Mouse (Mus musculus): ENCODE data around the gene Cmbl. TPM values are rescaled to one million over a fixed set of nuclear protein-coding genes. Genes with fewer than 3 reads are reported as not detected.

The Cmbl gene
- polyA plus RNA-seq, 1 experiment from 2014 or later = 0.98 TPM

DNA sequence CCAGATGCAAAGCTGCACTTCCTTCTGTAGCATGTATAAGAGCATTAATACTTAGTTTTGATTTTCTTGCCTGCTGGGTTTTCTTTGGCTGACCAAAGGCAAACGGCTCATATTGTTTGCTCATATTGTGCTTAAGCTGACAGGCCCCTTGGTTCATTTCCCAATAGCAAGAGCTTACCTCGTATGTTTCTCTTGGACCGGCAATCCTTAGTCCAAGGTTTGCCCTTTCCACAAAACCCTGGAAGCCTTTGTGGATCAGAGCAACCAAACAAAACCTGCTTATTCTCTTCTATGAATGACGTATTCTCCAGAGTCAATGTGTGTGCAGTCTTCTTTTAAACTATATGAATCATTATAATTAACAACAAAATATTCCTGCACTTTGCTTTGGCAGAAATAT, 14.8 kb upstream of the Cmbl start:
- Histone ChIP-seq H3K4me1 (peaks cover 6% of the 10 kb centered on the region), H3K9me3 (replicated peaks) (no peaks in the 10 kb centered on the region), H3K27me3 (ENCODE audit: low read depth, poor library complexity, severe bottlenecking) (no peaks in the 10 kb centered on the region), H3K27ac (no peak overlapping the region), H3K4me3 (no peak overlapping the region), H3K36me3 (no peaks in the 10 kb centered on the region)
- no peak for DNase-seq (ENCODE audit: low spot score)
- 91% methylated on average over 4 of the region's 4 CpGs for WGBS

DNA sequence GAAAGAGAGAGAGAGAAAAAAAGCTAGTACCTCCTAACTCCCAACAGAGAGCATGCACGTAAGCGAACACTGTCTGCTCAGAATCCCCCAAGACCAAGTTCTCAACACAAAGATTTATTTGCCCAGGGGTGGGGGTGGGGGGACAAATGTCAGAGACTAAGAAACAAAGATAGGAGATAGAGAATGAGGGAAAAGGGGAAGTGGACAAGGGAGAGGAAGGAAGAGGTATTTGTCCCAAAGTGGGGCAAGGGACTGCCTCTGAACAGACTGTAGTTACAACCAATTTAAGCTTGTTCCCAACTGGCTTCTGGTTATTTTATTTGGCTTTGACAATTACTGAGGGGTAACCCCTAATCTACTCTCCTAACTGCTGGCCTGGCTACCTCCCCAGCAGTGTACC, 10.3 kb upstream of the Cmbl start:
- no peak for DNase-seq (ENCODE audit: low spot score)
- Histone ChIP-seq H3K27me3 (ENCODE audit: low read depth, poor library complexity, severe bottlenecking) (no peaks in the 10 kb centered on the region), H3K4me1 (no peaks in the 10 kb centered on the region), H3K36me3 (no peaks in the 10 kb centered on the region), H3K9me3 (replicated peaks) (no peaks in the 10 kb centered on the region), H3K27ac (no peak overlapping the region), H3K4me3 (no peak overlapping the region)
- 95% methylated on average over 2 of the region's 2 CpGs for WGBS

DNA sequence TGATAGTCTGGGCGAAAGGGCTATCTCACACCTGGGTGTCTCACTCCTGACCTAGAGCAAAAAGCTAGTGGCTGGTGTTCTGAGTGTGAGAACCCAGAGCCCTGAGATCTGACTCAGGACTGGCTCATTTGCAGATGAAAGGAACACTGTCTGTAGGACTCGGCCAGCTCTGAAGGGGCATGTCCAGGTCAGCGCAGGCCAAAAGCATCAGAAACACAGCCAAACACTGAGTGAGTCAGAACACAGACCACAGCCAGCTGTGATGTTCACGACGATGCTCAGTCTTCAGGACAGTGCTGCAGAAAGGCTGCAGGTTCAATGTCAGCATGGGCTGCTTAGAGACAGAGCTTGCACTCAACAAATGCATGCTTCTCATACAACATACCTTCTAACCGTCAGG, 3.8 kb upstream of the Cmbl start:
- H3K9me3 ChIP-seq (replicated peaks) = no peaks in the 10 kb centered on the region
- no peaks in the 10 kb centered on the region for H3K36me3 ChIP-seq
- H3K4me3 ChIP-seq = no peak overlapping the region
- 0 out of 2 replicates have a peak, but pooled peaks cover 4% of the 10 kb centered on the region for H3K4me1 ChIP-seq
- H3K27me3 ChIP-seq (ENCODE audit: low read depth, poor library complexity, severe bottlenecking) = no peaks in the 10 kb centered on the region
- 82% methylated on average over 6 of the region's 6 CpGs for WGBS
- H3K27ac ChIP-seq = no peak overlapping the region
- no peak for DNase-seq (ENCODE audit: low spot score)

DNA sequence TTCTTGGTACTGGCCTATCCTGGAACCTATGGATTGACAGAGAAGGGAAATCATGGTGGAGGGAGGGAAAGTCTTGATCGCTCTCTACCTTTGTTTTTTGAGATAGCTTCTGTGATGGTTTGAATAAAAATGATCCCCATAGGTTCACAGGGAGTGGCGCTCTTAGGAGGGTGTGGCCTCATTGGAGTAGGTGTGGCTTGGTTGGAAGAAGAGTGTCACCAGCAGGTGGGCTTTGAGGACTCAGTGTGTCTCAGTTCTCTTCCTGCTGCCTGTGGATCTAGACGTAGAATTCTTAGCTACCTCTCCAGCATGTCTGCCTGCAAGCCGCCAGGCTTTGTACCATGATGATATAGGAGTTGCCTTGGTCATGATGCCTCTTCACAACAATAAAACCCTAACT, 3.2 kb upstream of the Cmbl start:
- H3K4me1 ChIP-seq = 0 out of 2 replicates have a peak, but pooled peaks cover 4% of the 10 kb centered on the region
- no peak overlapping the region for H3K27ac ChIP-seq
- 96% methylated on average over 4 of the region's 4 CpGs for WGBS
- no peaks in the 10 kb centered on the region for H3K27me3 ChIP-seq (ENCODE audit: low read depth, poor library complexity, severe bottlenecking)
- H3K9me3 ChIP-seq (replicated peaks) = no peaks in the 10 kb centered on the region
- no peak overlapping the region for H3K4me3 ChIP-seq
- no peak for DNase-seq (ENCODE audit: low spot score)
- H3K36me3 ChIP-seq = no peaks in the 10 kb centered on the region

DNA sequence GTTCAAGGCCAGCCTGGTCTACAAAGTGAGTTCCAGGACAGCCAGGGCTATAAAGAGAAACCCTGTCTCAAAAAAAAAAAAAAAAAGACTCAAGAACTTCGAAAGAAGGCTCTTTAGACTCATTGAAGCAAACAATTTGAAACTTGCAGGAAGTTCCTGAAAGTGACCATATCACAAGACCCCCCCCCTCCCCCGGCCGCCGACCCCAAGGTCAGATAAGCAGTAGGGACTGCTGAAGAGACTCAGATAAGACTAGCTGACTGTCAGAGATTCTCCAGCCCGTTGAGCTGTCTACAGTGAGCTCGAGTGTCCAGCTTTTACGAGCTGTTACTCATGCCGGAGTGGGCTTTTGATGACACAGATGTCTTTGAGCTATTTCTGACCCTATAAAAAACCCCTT, 2.3 kb upstream of the Cmbl start:
- DNase-seq (ENCODE audit: low spot score) = no peak
- no peak overlapping the region for H3K4me3 ChIP-seq
- 0 out of 2 replicates have a peak, but pooled peaks cover 4% of the 10 kb centered on the region for H3K4me1 ChIP-seq
- H3K27ac ChIP-seq = no peak overlapping the region
- H3K27me3 ChIP-seq (ENCODE audit: low read depth, poor library complexity, severe bottlenecking) = no peaks in the 10 kb centered on the region
- H3K9me3 ChIP-seq (replicated peaks) = no peaks in the 10 kb centered on the region
- H3K36me3 ChIP-seq = no peaks in the 10 kb centered on the region
- 66% methylated on average over 8 of the region's 8 CpGs for WGBS

DNA sequence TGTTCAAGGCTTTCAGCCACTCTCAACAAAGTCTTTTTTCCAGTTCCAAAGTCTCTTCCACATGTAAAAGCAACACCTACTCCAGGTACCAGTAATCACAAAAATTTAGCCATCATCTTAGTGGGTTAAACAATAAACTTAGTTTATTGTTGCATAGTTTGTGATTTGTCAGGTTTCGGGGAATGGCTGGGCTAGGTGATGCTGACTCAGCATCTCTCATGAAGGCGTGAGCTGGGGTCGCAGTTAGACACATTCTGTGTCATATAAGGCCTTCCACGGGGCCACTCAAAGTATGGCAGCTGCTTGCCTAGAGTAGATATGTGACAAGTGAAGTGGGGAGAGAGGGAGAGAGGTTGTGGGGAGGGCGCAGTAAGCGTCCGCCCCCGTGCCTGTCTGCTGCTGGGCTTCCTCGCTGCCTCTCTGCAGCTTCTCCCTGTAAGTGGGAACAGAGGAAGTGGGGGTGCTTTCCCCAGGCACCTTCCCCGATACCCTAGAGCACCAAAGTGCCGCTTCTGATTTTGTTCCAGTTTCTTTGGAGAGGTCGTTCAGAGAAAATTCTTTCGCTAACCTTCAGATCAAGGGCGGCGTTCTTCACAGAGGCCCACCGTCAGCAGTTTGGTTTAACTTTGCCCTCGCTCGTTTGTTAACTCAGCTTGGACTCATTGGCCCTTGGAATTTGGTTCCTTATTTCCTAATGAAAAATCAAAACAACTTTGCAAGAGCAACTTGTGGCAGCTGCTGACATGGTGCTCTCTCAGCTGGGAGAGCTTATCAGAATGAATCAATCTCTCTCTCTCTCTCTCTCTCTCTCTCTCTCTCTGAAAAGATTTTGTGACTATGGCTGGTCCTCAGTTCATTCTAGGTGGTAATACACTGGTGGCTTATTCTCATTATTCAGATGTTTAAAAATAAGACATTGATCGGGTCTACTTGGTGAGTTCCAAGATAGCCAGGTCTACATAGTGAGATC, 1.3 kb upstream of the Cmbl start:
- no peaks in the 10 kb centered on the region for H3K9me3 ChIP-seq (replicated peaks)
- DNase-seq (ENCODE audit: low spot score) = no peak
- no peak overlapping the region for H3K4me3 ChIP-seq
- peaks cover 11% of the 10 kb centered on the region for H3K4me1 ChIP-seq
- H3K27me3 ChIP-seq (ENCODE audit: low read depth, poor library complexity, severe bottlenecking) = no peaks in the 10 kb centered on the region
- no peak overlapping the region for H3K27ac ChIP-seq
- H3K36me3 ChIP-seq = no peaks in the 10 kb centered on the region
- WGBS = 76% methylated on average over 19 of the region's 19 CpGs

DNA sequence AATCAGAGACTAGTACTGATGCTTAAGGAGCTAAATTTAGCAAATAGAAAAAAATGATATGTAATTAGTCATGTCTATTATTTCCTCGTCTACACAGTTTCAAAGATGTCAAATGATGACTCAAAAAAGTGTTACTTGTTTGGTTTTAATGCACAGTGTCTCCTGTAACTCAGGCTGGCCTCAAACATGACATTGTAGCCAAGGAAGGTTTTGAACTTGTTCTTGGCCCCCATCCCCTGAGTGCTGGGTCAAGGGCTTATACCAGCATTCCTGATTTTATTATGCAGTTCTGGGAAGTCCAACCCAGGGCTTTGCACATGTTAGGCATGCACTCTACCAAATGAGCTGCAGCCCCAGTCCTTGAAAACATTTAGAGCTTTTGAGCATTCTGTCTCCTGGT, 597 bp downstream of the Cmbl start:
- 90% methylated on average over 1 of the region's 1 CpGs for WGBS

DNA sequence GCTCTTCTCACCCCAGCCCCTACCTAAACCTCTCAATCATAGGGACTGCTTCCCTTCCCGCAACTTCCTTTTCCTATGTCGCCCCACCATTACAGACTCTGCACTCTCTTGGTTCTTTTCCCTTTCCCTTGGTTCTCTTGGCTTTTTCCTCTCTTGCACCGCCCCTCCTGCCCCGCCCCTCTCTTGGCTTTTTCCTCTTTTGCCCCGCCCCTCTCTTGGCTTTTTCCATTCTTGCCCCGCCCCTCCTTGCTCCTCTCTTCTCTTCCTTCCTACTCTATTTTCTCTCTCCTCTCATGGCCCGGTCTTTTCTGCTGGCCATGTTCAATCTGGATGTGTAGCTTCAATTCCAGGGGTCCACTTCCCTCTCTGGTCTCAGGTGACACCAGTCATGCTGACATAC, 2.2 kb downstream of the Cmbl start:
- no peak overlapping the region for H3K4me3 ChIP-seq
- no peaks in the 10 kb centered on the region for H3K27me3 ChIP-seq (ENCODE audit: low read depth, poor library complexity, severe bottlenecking)
- no peak for DNase-seq (ENCODE audit: low spot score)
- WGBS = 71% methylated on average over 7 of the region's 7 CpGs
- H3K36me3 ChIP-seq = no peaks in the 10 kb centered on the region
- H3K9me3 ChIP-seq (replicated peaks) = no peaks in the 10 kb centered on the region
- H3K27ac ChIP-seq = no peak overlapping the region
- H3K4me1 ChIP-seq = peaks cover 12% of the 10 kb centered on the region

More for the DNA sequence above, 597 bp downstream of the Cmbl start:
- no peaks in the 10 kb centered on the region for H3K36me3 ChIP-seq
- peaks cover 12% of the 10 kb centered on the region for H3K4me1 ChIP-seq
- no peak overlapping the region for H3K4me3 ChIP-seq
- no peaks in the 10 kb centered on the region for H3K27me3 ChIP-seq (ENCODE audit: low read depth, poor library complexity, severe bottlenecking)
- DNase-seq (ENCODE audit: low spot score) = no peak
- H3K27ac ChIP-seq = no peak overlapping the region
- H3K9me3 ChIP-seq (replicated peaks) = no peaks in the 10 kb centered on the region

DNA sequence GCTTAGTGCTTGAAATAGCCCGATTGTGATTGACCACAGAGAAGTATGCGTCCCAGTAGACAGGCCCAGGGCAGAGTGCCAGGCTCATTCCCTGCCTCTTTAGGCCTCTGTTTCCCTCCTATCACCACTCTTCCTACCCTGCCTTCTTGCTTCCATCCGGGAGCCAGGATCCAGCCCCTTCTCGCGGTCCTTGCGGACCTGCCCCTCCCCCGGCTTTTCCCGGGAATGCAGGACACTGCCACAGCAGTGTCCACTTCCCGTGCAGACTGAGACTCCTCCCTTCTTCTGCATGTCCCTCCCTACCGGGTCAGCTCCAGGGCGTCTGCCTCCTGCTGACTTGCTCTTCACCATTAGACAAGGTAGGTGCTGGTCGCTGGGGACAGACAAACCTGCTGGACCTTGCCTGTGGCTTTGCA, 3.4 kb downstream of the Cmbl start:
- peaks cover 12% of the 10 kb centered on the region for H3K4me1 ChIP-seq
- H3K27ac ChIP-seq = peak overlapping the region; percentile 54; the same call in 1 of the 2 replicates
- no peaks in the 10 kb centered on the region for H3K27me3 ChIP-seq (ENCODE audit: low read depth, poor library complexity, severe bottlenecking)
- 18% methylated on average over 12 of the region's 12 CpGs for WGBS
- H3K36me3 ChIP-seq = no peaks in the 10 kb centered on the region
- DNase-seq (ENCODE audit: low spot score) = peak; percentile 43
- H3K9me3 ChIP-seq (replicated peaks) = no peaks in the 10 kb centered on the region
- H3K4me3 ChIP-seq = peak overlapping the region; percentile 14; the same call in 1 of the 2 replicates

DNA sequence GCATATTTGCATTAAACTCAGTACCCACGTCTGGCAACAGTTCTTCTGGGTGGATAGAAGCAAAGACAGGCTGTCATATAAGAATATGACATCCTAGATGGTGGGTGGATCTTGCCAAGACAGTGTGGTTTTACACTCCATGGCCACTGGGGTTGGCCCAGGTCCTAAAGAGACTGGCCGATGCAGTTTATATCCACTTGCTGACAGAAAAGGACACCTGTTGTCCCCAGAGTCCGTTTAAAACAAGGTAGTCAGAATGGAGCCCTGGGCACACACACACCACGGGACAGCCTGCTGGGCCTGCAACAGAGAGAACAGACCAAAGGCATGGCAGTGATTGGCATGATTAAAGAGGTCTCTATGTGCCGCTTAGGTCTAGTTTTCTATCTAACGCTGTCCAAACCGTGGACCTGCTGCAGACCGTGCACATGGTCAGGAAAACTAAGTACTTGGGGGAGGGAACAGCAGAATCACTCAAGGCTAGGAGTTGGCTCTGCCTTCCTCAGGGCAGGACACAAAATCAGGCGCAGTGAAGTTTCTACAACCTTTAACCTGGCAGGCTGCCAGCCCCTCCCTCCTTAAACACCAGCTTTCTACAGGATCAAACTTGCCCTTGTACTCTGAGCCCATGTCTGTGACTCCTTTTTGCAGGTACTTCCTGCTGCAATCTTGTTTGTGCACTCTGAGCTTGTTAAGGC, 4.3 kb downstream of the Cmbl start:
- no peaks in the 10 kb centered on the region for H3K9me3 ChIP-seq (replicated peaks)
- no peak overlapping the region for H3K27ac ChIP-seq
- H3K27me3 ChIP-seq (ENCODE audit: low read depth, poor library complexity, severe bottlenecking) = no peaks in the 10 kb centered on the region
- WGBS = 83% methylated on average over 9 of the region's 9 CpGs
- no peak overlapping the region for H3K4me3 ChIP-seq
- DNase-seq (ENCODE audit: low spot score) = no peak
- H3K36me3 ChIP-seq = no peaks in the 10 kb centered on the region
- peaks cover 8% of the 10 kb centered on the region for H3K4me1 ChIP-seq

DNA sequence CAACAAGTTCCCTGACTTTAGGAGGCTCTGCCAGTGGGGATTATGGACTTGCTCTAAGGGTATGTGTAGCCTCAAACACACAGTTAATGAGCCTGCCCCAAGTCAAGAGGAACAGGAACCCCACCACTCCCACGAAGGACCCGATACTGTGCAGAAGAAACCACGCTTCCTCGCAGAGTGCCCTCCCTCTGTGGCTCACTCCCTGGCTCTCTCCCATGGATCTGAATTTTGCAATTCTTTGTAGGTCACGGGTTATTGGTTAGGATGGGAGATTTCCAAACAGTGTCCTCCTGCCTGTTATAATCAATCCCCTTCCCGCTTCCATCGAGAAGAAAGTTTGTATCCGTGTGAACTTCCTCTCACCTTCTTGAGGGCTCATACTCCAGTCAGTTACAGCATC, 5.8 kb downstream of the Cmbl start:
- no peaks in the 10 kb centered on the region for H3K36me3 ChIP-seq
- 91% methylated on average over 8 of the region's 8 CpGs for WGBS

DNA sequence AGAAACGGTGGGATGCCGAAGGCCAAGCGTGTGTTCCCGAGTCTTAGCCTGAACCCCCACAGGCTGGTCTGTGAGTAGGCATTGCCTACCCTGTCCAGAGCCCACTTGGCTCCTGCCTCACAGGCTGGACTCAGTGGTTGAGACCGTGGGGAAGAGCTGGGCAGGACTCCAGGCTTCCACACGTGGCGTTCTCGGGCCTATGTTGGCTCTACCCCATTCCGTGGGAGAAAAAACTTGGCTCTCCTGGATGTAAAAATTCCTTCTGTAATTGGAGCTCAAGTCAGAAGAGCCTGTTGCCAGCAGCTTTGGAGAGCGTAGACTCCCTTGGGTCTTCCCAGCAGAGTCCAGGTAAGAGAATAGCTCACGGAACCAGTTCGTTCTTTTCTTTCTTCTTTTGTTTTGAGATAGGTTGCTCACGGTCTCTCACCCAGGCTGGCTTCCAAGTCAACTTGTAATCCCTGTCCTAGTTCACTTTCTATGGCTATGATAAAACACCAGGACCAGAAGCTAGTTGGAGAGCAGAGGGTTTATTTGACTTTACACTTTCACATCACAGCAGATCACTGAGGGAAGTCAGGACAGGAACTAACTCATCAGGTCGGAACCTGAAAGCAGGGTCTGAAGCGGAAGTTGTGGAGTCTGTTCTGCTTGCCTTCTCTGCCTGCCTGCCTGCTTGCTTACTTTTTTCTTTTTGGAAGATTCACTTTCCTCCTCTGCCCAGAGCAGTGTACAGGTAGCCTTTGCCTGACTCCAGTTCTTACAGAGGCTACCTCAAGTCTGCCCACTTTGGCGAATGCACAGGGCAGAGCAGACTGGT, 6.9 kb downstream of the Cmbl start:
- Histone ChIP-seq H3K9me3 (replicated peaks) (no peaks in the 10 kb centered on the region), H3K4me3 (no peak overlapping the region), H3K27me3 (ENCODE audit: low read depth, poor library complexity, severe bottlenecking) (no peaks in the 10 kb centered on the region), H3K27ac (no peak overlapping the region), H3K36me3 (no peaks in the 10 kb centered on the region), H3K4me1 (peaks cover 8% of the 10 kb centered on the region)
- no peak for DNase-seq (ENCODE audit: low spot score)
- 89% methylated on average over 16 of the region's 16 CpGs for WGBS

More for the DNA sequence above, 5.8 kb downstream of the Cmbl start:
- DNase-seq (ENCODE audit: low spot score) = no peak
- Histone ChIP-seq H3K27me3 (ENCODE audit: low read depth, poor library complexity, severe bottlenecking) (no peaks in the 10 kb centered on the region), H3K9me3 (replicated peaks) (no peaks in the 10 kb centered on the region), H3K27ac (no peak overlapping the region), H3K4me1 (peaks cover 8% of the 10 kb centered on the region), H3K4me3 (no peak overlapping the region)
